Mouse (Mus musculus): ENCODE measurements around the gene Atp8a1. TPM values are rescaled to one million over a fixed set of nuclear protein-coding genes. Genes with fewer than 3 reads are reported as not detected.

Atp8a1 gene
- total RNA-seq (2021): 10 to 100 TPM; 20.1 to 21.2 TPM

DNA sequence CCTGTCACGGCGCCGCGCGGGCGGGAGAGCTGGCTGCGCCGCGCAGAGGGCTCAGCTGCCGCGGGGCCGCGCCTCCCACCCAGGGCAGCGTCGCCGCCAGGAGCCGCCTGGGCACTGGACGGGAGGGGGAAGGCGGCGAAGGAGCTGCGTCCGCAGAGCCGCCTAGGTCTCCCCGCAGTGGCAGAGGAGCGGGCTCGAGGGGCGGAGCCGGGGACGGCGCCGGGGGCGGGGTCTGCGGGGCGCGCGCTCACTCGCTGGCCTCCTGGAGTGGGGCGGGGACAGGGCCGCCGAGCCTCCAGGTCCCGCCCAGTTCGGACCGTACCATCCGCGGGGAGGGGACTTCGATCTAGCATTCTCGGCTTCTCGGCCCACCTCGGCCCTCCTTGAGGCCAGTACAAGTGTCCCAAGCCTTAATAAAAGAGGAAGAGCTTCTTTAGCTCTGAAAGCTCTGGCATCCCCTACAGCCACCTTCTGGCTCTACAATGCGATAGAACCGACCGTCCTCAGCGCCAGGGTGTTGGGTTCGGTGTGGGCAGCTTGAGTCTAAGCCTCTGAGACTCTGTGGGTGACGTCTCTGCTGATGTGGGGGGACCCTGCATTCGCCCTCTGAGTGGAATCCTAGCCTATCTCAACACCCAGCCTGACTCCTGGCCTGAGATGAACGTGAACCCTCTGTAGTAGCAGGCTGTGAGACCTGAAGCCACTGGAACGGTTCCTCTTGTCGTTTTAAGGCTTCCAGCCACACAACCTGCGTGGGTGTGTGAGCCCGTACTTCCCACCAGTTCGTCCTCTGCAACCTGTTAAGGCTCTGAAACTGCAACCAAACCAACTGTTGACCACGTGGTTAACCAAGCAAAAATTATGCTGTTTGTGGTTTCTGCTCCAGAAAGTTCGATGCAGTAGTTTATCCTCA lies at the start of gene Atp8a1:
TSS of gene Atp8a1 (minus strand) at position 182 of the 913 bp plus-strand sequence.
- intact Hi-C loops (cut with DNase I): loop anchor here (2.0 to 5.0 kb wide), 4 partner anchors 50 to 165 kb away; no protein-coding TSS in a partner anchor
- peak; percentile 96 for DNase-seq (ENCODE audit: low spot score)

GRCm38 (mm10) chr5:67884422-67885210 lies 37.4 kb upstream of the Atp8a1 start:
- DNase-seq (ENCODE audit: low spot score): no peak
- intact Hi-C loops (cut with DNase I): no loop called here

DNA sequence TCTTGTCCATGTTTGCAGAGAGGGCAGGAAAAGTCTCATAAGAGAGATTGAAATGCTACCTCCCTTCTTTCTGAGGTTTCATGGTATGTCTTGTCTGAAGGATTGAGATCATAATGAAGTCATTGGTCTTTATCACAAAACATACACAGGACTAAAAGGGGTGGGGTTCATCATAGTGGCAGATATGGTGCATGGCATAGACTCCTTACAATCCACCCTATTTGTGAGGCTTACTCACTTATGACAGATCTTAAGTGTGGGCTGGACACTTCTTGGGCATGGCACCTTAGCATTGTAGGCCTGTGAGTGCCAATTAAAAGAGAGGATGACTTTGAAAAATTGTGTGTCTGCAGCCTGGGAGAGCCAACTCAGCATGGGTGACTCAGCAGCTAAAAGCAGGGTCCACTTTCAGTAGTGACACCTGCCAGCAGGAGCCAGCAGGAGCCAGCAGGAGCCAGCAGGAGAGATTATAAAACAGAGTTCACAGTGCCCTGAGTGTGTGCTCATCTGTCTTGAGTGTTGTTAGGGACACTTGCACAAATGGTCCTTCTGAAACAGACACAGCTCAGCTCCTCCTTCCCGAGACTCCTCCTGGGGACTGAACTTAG lies 36.4 kb upstream of the Atp8a1 start:
- intact Hi-C loops (cut with DNase I): no loop called here
- DNase-seq (ENCODE audit: low spot score): no peak

GRCm38 (mm10) chr5:67871414-67871813 lies 24.2 kb upstream of the Atp8a1 start:
- intact Hi-C loops (cut with DNase I): no loop called here
- no peak for DNase-seq (ENCODE audit: low spot score)

DNA sequence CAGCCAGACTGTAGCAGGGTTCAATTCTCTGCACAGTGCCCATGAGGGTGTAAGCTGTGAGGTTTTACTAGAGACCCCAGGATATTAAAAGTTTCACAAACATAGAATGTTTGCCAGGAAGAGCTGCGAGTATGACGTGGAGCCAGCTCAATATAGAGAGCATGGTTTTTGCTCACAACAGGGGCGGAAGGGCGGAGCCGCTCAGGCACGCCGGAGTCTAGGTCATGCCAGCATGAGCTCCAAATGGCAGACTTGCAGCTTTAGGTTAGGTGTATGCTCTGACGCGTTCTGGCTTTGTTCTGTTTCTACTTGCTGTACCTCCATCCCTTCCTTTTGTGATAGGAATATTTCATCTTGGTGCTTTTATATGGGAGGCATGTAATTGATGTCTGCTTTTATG lies 19.0 kb upstream of the Atp8a1 start:
- DNase-seq (ENCODE audit: low spot score): no peak
- intact Hi-C loops (cut with DNase I): no loop called here

- DNase-seq (ENCODE audit: low spot score): no peak
- intact Hi-C loops (cut with DNase I): no loop called here
Measured at GRCm38 (mm10) chr5:67865670-67866069, 18.4 kb upstream of the Atp8a1 start.

GRCm38 (mm10) chr5:67864508-67865060 lies 17.4 kb upstream of the Atp8a1 start:
- intact Hi-C loops (cut with DNase I): no loop called here
- DNase-seq (ENCODE audit: low spot score): no peak

DNA sequence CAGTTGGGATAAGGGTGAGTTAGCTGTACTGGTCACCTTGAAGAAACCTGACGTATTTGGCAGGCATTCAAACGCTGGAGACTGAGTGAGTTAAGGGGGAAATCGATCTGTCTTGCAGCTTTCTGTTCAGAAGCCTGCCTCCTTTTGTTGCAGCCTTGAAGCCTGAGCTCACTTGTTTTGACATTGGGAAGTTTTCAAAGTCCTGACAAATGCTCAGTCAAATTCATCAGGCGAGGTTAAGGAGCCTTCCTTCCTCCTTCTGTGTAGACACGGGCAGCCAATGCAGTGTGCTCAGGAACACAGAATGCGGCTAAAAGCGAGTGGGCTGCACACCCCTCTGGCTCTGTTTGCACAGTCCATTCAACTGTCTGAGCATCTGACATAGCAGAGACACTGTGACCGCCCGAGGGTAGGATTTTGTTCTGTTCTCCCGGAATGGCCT lies 16.7 kb upstream of the Atp8a1 start:
- DNase-seq (ENCODE audit: low spot score): no peak
- intact Hi-C loops (cut with DNase I): no loop called here

GRCm38 (mm10) chr5:67854963-67855606 lies 7.9 kb upstream of the Atp8a1 start:
- DNase-seq (ENCODE audit: low spot score): no peak
- intact Hi-C loops (cut with DNase I): no loop called here

GRCm38 (mm10) chr5:67852860-67853259 lies 5.6 kb upstream of the Atp8a1 start:
- intact Hi-C loops (cut with DNase I): no loop called here
- DNase-seq (ENCODE audit: low spot score): no peak

DNA sequence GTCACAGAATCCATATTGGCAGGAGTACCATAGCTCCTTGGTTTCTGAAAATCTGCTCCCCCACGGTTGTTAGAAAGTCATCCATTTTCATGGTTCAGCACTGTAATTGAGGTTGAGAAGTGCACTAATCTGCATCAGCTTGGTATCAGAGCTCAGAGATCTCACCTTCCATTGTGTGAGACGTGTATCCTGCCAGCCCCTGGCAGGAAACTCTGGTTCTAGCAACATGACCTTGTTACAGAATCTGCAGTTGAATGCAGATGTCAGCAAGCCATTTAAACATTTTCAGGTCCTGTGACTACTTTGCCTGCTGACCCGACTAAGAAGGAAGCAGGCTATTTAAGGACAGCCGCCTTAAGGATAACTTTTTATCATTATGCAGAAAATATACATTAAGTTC lies 2.2 kb upstream of the Atp8a1 start:
- no peak for DNase-seq (ENCODE audit: low spot score)
- intact Hi-C loops (cut with DNase I): loop anchor here (5.0 kb wide), 3 partner anchors 52 to 163 kb away; no protein-coding TSS in a partner anchor

DNA sequence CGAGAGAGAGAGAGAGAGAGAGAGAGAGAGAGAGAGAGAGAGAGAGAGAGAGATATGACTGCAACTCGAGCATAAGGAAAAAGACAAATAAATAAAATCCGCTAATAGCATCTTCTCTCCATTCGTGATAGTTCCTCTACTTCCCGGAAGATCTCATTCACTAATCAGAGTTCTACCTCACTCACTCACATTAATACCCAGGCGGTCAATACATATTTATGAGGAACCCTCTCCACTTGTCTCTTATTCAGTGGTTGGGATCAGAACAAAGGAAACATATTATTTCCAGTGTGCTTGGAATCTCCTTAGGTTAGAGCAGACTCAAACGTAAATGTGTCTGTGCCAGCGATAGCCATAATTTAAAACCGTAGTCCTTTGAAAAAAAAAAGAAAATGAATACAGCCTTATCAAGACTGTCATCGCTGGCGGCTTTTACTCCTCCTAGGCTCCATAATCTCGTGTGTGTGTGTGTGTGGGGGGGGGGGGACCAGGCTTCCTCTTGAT lies 1.3 kb upstream of the Atp8a1 start:
- no peak for DNase-seq (ENCODE audit: low spot score)
- intact Hi-C loops (cut with DNase I): loop anchor here (5.0 kb wide), 3 partner anchors 51 to 164 kb away; no protein-coding TSS in a partner anchor

DNA sequence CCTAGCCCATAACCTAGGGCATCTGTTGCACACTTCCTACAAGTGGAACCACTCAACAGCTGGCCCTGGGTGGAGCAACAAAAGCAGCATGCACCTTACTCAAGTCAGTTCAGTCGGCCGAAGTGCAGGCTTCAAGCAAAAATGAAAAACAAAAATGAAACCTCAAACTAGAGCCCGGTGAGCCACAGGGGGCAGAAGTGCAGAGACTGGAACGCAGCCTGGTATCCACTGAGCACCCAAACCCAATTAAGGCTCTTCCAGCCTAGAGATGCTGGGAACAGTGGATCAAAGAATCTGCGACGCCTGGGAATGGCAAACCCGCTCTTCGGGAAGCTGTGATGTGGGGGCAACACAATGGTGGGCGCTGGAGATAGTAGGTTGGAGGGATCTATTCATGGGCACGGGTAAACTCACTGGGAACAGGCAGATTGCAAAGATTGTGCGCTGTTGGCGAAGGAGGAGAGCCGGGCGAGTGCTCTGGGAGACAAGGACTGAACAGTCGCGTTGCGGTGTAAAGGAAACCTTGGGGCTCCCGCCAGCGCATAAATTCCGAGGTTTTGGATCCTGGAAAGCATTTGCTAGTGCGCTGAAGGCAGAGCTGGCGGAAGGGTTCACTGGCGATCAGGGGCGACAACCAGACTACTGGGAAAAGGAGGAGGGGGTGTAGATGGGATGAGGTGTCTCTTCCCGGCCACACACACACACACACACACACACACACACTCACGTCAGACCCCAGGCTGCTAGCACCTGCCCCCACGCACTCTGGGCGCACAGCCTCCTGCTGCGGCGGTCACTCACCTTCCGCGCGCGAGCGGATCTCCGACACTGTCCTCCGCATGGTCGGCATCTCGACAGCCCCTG lies 641 bp downstream of the Atp8a1 start:
- intact Hi-C loops (cut with DNase I): loop anchor here (2.0 to 5.0 kb wide), 4 partner anchors 49 to 166 kb away; no protein-coding TSS in a partner anchor
- no peak for DNase-seq (ENCODE audit: low spot score)

DNA sequence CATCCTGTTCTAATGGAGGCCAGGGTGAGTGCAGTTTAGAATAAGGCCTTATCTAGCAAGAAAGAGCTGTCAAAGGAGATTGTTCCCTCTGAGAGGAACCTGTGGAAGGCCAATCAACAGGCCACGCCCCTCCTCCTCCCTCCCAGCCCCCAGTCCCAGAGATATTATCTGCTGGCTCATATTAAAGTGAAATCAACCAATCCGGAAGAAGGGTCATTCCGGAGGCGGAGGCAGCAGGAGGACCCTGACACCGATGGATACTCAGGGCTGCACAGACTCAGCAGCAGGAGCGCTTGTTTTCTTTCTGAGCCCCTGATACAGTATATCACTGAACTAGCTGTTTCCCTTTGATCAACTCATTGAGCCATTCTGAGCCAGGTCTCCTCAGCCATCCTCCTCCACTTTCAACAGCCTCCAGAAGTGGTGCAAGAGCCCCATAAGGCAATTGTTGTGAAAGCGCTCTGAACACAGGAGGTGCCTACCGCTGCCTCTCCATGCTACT lies 2.0 kb downstream of the Atp8a1 start:
- DNase-seq (ENCODE audit: low spot score): no peak

DNA sequence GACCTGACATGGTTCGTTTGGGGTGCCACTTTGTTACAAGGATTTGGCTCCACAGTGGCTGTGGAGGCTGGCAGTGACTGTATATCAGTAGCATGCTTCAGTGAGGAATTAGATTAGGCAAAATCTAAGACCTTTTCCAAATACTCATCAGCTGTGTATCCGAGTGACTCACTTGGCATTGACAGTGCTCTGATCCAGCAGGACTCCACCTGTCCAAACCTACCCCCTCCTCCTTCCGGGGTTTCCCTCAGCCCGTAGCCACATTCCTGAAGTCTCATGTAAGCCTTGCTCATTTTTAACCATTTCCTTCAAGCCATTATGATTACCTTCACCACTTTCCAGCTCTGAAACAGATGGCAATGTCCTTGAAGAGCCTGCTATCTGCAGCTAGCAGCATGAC lies 3.2 kb downstream of the Atp8a1 start:
- intact Hi-C loops (cut with DNase I): no loop called here
- no peak for DNase-seq (ENCODE audit: low spot score)

More for the DNA sequence above, 2.0 kb downstream of the Atp8a1 start:
- intact Hi-C loops (cut with DNase I): loop anchor here (5.0 kb wide), 3 partner anchors 48 to 167 kb away; no protein-coding TSS in a partner anchor

- intact Hi-C loops (cut with DNase I): loop anchor here (2.0 kb wide), 1 partner anchor 18 kb away; no protein-coding TSS in a partner anchor
- no peak for DNase-seq (ENCODE audit: low spot score)
Measured at GRCm38 (mm10) chr5:67842306-67842705, 4.9 kb downstream of the Atp8a1 start.

DNA sequence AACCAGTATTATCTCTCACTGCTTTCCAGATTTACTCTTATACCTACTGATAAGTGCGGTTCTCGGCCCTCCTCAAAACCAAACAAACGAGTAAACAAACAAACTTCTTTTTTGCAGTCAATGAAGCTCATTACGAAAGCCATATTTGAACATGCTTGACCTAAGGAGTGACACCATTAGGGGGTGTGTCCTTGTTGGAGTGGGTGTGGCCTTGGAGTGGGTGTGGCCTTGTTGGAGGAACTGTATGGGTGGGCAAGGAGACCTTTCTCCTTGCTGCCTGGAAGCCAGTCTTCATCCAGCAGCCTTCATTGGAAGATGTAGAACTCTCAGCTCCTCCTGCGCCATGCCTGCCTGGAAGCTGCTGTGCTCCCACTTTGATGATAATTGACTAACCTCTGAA lies 13.4 kb downstream of the Atp8a1 start:
- no peak for DNase-seq (ENCODE audit: low spot score)
- intact Hi-C loops (cut with DNase I): no loop called here
